8 mouse cellular contexts compared by ENCODE assay signal in the genomic region with DNA sequence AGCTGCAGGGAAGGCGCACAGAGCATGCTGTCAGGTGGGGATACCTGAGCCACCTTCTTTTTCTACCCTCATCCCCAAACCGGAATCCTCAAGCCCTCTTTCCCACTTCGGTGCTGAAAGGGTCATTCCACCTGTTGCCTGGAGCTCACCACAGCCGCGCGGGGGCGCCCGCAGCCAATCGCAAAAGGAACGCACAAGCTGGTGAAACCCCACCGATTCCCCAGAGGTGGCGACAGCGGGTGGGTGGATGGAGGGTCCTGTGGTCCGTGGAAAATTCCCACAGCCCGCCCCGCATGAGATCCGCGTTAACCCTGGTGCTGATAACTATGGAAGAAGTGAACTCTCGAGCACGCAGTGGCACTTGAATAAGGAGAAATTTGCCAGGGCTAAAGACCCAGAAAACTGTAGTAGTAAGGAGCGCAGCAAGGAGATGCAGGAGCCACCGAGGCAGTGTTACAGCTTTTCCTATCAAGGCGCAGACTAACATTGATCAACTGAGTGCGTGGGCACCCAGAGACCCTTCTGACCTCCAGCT. TPM values are rescaled to one million over a fixed set of nuclear protein-coding genes. Genes with fewer than 3 reads are reported as not detected.
DNase-seq lines count a peak whose midpoint lies in the region; ATAC-seq and TF ChIP-seq lines count a peak whose summit lies in the region.

No protein-coding gene starts in this region.

- peaks cover 15% of the 10 kb centered on the region for H3K9me3 ChIP-seq in G1E (replicated peaks)
- no peaks in the 10 kb centered on the region for H3K9me3 ChIP-seq in forebrain, embryonic 14.5 days (replicated peaks; ENCODE audit: control insufficient read depth, low read length)

- no peak overlapping the region for H3K9ac ChIP-seq in forebrain, embryonic 14.5 days (ENCODE audit: low read length)

- no peaks in the 10 kb centered on the region for H3K36me3 ChIP-seq in G1E (replicated peaks)
- H3K36me3 ChIP-seq in forebrain, embryonic 14.5 days (ENCODE audit: control insufficient read depth, insufficient read depth, low read length): no peaks in the 10 kb centered on the region

- no peak for TF ChIP-seq POLR2A in bone marrow, adult 2 months (IDR thresholded peaks at IDR 0.05; ENCODE audit: borderline replicate concordance, control insufficient read depth, low read depth, low read length)

- peaks cover 13% of the 10 kb centered on the region for H3K4me1 ChIP-seq in G1E (ENCODE audit: insufficient read depth, low read depth, low read length)
- no peaks in the 10 kb centered on the region for H3K4me1 ChIP-seq in bone marrow, adult 2 months (ENCODE audit: control insufficient read depth, insufficient read depth, low read length)
- H3K4me1 ChIP-seq in forebrain, embryonic 14.5 days (ENCODE audit: control insufficient read depth, insufficient read depth, low read length): no peaks in the 10 kb centered on the region

- peak; percentile 44 for TF ChIP-seq CTCF in G1E (IDR thresholded peaks at IDR 0.05; ENCODE audit: low read depth, low read length)
- TF ChIP-seq CTCF in bone marrow, adult 2 months (IDR thresholded peaks at IDR 0.05; ENCODE audit: control insufficient read depth, insufficient read depth, low read length): peak; percentile 79

- no peak overlapping the region for H3K4me2 ChIP-seq in forebrain, embryonic 14.5 days (ENCODE audit: low read length)

- DNase-seq in G1E (ENCODE audit: low spot score): peak; percentile 49
- DNase-seq in forebrain, embryonic 14.5 days (ENCODE audit: low spot score): peak; percentile 69
- DNase-seq in heart, postnatal 4 days: peak; percentile 89
- peak; percentile 78 to 82 for DNase-seq in layer of hippocampus, postnatal 14 days (ENCODE audit: low spot score in 2 of 2)
- DNase-seq in lung, postnatal 36 days: peak; percentile 92
- DNase-seq in right cerebral cortex, postnatal 4 days: peak; percentile 77

- ATAC-seq in G1E (ENCODE audit: extremely low read depth, insufficient number of reproducible peaks, low FRiP score, poor library complexity, severe bottlenecking): no peak
- ATAC-seq in forebrain, embryonic 14.5 days: no peak
- no peak for ATAC-seq in activated CD4-positive, CD25-positive, alpha-beta regulatory T cell, adult 4 months

- no peak overlapping the region for H3K27ac ChIP-seq in bone marrow, adult 2 months (ENCODE audit: control insufficient read depth, insufficient read depth, low read depth, low read length, poor library complexity)
- no peak overlapping the region for H3K27ac ChIP-seq in forebrain, embryonic 14.5 days (ENCODE audit: low read depth, low read length)

- peaks cover 85% of the 10 kb centered on the region for H3K27me3 ChIP-seq in G1E (ENCODE audit: insufficient read depth, low read length)
- H3K27me3 ChIP-seq in forebrain, embryonic 14.5 days (replicated peaks; ENCODE audit: control insufficient read depth, insufficient read depth, low read length): peaks cover 71% of the 10 kb centered on the region

- H3K4me3 ChIP-seq in G1E (ENCODE audit: low read depth, low read length): no peak overlapping the region
- H3K4me3 ChIP-seq in bone marrow, adult 2 months (replicated peaks; ENCODE audit: control insufficient read depth, low read depth, low read length): no peak overlapping the region
- no peak overlapping the region for H3K4me3 ChIP-seq in forebrain, embryonic 14.5 days (ENCODE audit: low read depth, low read length)

- WGBS in bone marrow, adult 2 months: 3% methylated on average over 24 of the region's 24 CpGs
- 4% methylated on average over 24 of the region's 24 CpGs for WGBS in forebrain, embryonic 14.5 days

RNA-seq across cellular contexts. Expression of gene Notum, which starts 2.0 kb away (rescaled TPM):
- total RNA-seq in G1E (2014; fragmentation: Nextera tagmentation) (not detected in 2 replicates), G1E (2017) (0.16 TPM in 1 of 2 replicates, not detected in the other)
- polyA plus RNA-seq in G1E (2012): not detected in 2 replicates
- not detected in 2 replicates for polyA plus RNA-seq in bone marrow, adult 2 months (2011; ENCODE audit: insufficient read depth, insufficient read length, low replicate concordance, missing spikeins)
- 0.36 and 0.61 TPM in 2 replicates for polyA plus RNA-seq in forebrain, embryonic 14.5 days (2014; fragmentation: Nextera tagmentation; extraction: Ambion mirVana)
- under 1 TPM; 0.16 to 0.26 TPM for total RNA-seq in heart, postnatal 4 days (2021)
- 10 to 100 TPM in 1 of 2 experiments, 1 to 10 TPM in 1; 7.9 to 10.2 TPM for total RNA-seq in layer of hippocampus, postnatal 14 days (2021)
- polyA plus RNA-seq in activated CD4-positive, CD25-positive, alpha-beta regulatory T cell, adult 4 months (2017; shearing (Covaris generic)): not detected

RNA-seq across cellular contexts. Expression of gene Myadml2, which starts 11.0 kb away (rescaled TPM):
- total RNA-seq in G1E (2014; fragmentation: Nextera tagmentation) (not detected in 2 replicates), G1E (2017) (not detected in 2 replicates)
- not detected in 2 replicates for polyA plus RNA-seq in G1E (2012)
- 6.7 TPM in 1 of 2 replicates, not detected in the other for polyA plus RNA-seq in bone marrow, adult 2 months (2011; ENCODE audit: insufficient read depth, insufficient read length, low replicate concordance, missing spikeins)
- 0.38 and 0.48 TPM in 2 replicates for polyA plus RNA-seq in forebrain, embryonic 14.5 days (2014; fragmentation: Nextera tagmentation; extraction: Ambion mirVana)
- total RNA-seq in heart, postnatal 4 days (2021): 10 to 100 TPM; 26.3 to 28.1 TPM
- total RNA-seq in layer of hippocampus, postnatal 14 days (2021): 1 to 10 TPM; 3.0 to 3.5 TPM
- polyA plus RNA-seq in activated CD4-positive, CD25-positive, alpha-beta regulatory T cell, adult 4 months (2017; shearing (Covaris generic)): not detected

RNA-seq across cellular contexts. Expression of gene Aspscr1, which starts 13.8 kb away (rescaled TPM):
- 57.0 and 79.7 TPM in 2 replicates for total RNA-seq in G1E (2014; fragmentation: Nextera tagmentation)
- 39.2 and 43.2 TPM in 2 replicates for total RNA-seq in G1E (2017)
- 248 and 301 TPM in 2 replicates for polyA plus RNA-seq in G1E (2012)
- polyA plus RNA-seq in bone marrow, adult 2 months (2011; ENCODE audit: insufficient read depth, insufficient read length, low replicate concordance, missing spikeins): 82.0 and 94.3 TPM in 2 replicates
- 129 TPM in 2 replicates for polyA plus RNA-seq in forebrain, embryonic 14.5 days (2014; fragmentation: Nextera tagmentation; extraction: Ambion mirVana)
- total RNA-seq in heart, postnatal 4 days (2021): 10 to 100 TPM; 62.7 to 64.0 TPM
- total RNA-seq in layer of hippocampus, postnatal 14 days (2021): 10 to 100 TPM; 54.2 to 58.9 TPM
- polyA plus RNA-seq in activated CD4-positive, CD25-positive, alpha-beta regulatory T cell, adult 4 months (2017; shearing (Covaris generic)): 100 to 1,000 TPM in 1 of 2 experiments, 10 to 100 TPM in 1; 78.1 to 110 TPM

RNA-seq across cellular contexts. Expression of gene Pycr1, which starts 15.4 kb away (rescaled TPM):
- 14.7 and 14.8 TPM in 2 replicates for total RNA-seq in G1E (2014; fragmentation: Nextera tagmentation)
- total RNA-seq in G1E (2017): 1.0 and 1.5 TPM in 2 replicates
- 1.9 and 2.4 TPM in 2 replicates for polyA plus RNA-seq in G1E (2012)
- polyA plus RNA-seq in bone marrow, adult 2 months (2011; ENCODE audit: insufficient read depth, insufficient read length, low replicate concordance, missing spikeins): 2.3 TPM in 1 of 2 replicates, not detected in the other
- polyA plus RNA-seq in forebrain, embryonic 14.5 days (2014; fragmentation: Nextera tagmentation; extraction: Ambion mirVana): 33.6 and 33.9 TPM in 2 replicates
- 1 to 10 TPM; 7.9 to 8.0 TPM for total RNA-seq in heart, postnatal 4 days (2021)
- total RNA-seq in layer of hippocampus, postnatal 14 days (2021): 1 to 10 TPM; 4.7 to 5.1 TPM
- under 1 TPM in 1 of 2 experiments, not detected in 1; 0.48 TPM for polyA plus RNA-seq in activated CD4-positive, CD25-positive, alpha-beta regulatory T cell, adult 4 months (2017; shearing (Covaris generic))

RNA-seq across cellular contexts. Expression of gene Mafg, which starts 25.5 kb away (rescaled TPM):
- total RNA-seq in G1E (2014; fragmentation: Nextera tagmentation): 16.3 and 17.5 TPM in 2 replicates
- total RNA-seq in G1E (2017): 18.9 and 21.9 TPM in 2 replicates
- 29.2 and 38.9 TPM in 2 replicates for polyA plus RNA-seq in G1E (2012)
- 61.7 and 86.9 TPM in 2 replicates for polyA plus RNA-seq in bone marrow, adult 2 months (2011; ENCODE audit: insufficient read depth, insufficient read length, low replicate concordance, missing spikeins)
- polyA plus RNA-seq in forebrain, embryonic 14.5 days (2014; fragmentation: Nextera tagmentation; extraction: Ambion mirVana): 20.0 and 23.6 TPM in 2 replicates
- 10 to 100 TPM; 23.4 to 25.8 TPM for total RNA-seq in heart, postnatal 4 days (2021)
- total RNA-seq in layer of hippocampus, postnatal 14 days (2021): 10 to 100 TPM; 85.5 to 89.8 TPM
- polyA plus RNA-seq in activated CD4-positive, CD25-positive, alpha-beta regulatory T cell, adult 4 months (2017; shearing (Covaris generic)): 10 to 100 TPM; 10.7 to 14.3 TPM
